Mouse (Mus musculus): Measurements from ENCODE around the gene Cacna1c. TPM values are rescaled to one million over a fixed set of nuclear protein-coding genes. Genes with fewer than 3 reads are reported as not detected.

The Cacna1c gene
- not detected in 4 replicates for total RNA-seq (2023; ENCODE audit: inconsistent age)

GRCm38 (mm10) chr6:119196382-119197305 is at the start of gene Cacna1c:
Cacna1c (minus strand) TSS chr6:119196418.

GRCm38 (mm10) chr6:119236241-119236640 is 40.0 kb upstream of the Cacna1c start, which contains the start of gene Cacna2d4:
Cacna2d4 (plus strand) TSS chr6:119236526.

GRCm38 (mm10) chr6:119175078-119175853 is 21.0 kb downstream of the Cacna1c start, which contains the start of gene Dcp1b:
Dcp1b (plus strand) TSS chr6:119175253.

GRCm38 (mm10) chr6:118561745-118562609 is 634.2 kb downstream of the Cacna1c start, which contains the start of gene Ankrd26:
Ankrd26 (minus strand) TSS chr6:118562226.

Other genes with a start within 250 kb of the Cacna1c start
- gene Dcp1b, start 21.2 kb downstream of the Cacna1c start, total RNA-seq (2023; ENCODE audit: inconsistent age) = 23.3 to 29.0 TPM (median 24.5 TPM) in 4 replicates
- gene Cacna2d4, start 40.1 kb upstream of the Cacna1c start, total RNA-seq (2023; ENCODE audit: inconsistent age) = 1.5 to 3.6 TPM (median 3.2 TPM) in 4 replicates
- gene Lrtm2, start 134.3 kb upstream of the Cacna1c start, total RNA-seq (2023; ENCODE audit: inconsistent age) = 0.78 to 1.1 TPM (median 1.0 TPM) in 4 replicates
- gene Adipor2, start 221.3 kb upstream of the Cacna1c start, total RNA-seq (2023; ENCODE audit: inconsistent age) = 33.8 to 36.6 TPM (median 35.9 TPM) in 4 replicates

Data from B cell, adult (primary cell).